Mouse (Mus musculus) lung, adult 2 months (tissue): ENCODE results near the gene A930002H24Rik.

ENCODE experiments used
- CTCF ChIP-seq: fragments of 200-500 bp; IDR thresholded peaks from 2 replicates; pipeline ENCODE4 v1.5.1; 2011; ENCODE audit warnings: mild to moderate bottlenecking, low read length, control low read depth; ENCODE audit not compliant: insufficient read depth
- POLR2A ChIP-seq: fragments of 200-500 bp; IDR thresholded peaks from 2 replicates; pipeline ENCODE4 v1.6.1; 2011; ENCODE audit warnings: low read depth, mild to moderate bottlenecking, control low read depth, low read length, borderline replicate concordance; ENCODE audit errors: extremely low read depth

DNA sequence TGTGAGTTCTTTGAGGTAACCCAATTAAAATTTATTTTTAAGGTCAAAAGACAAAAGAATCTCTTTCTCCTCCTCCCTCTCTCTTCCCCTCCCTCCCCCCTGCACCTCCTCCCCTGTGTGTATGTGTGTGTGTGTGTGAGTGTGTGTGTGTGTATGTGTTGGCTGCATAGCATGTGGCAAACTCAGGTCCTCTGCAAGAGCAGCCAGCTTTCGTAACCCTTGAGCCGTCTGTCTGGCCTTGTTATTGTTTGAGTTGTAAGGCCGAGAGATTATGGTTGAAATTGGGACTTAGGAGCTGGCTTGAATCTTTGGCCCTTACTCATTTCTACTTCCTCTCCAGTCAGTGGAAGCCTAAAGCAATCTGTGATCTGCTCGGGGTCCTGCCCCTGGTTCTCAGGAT lies 16.4 kb upstream of the A930002H24Rik start:
- no peak for TF ChIP-seq CTCF
- TF ChIP-seq POLR2A: no peak
